Mouse (Mus musculus): Measurements from ENCODE around the gene Mapk14. TPM values are rescaled to one million over a fixed set of nuclear protein-coding genes. Genes with fewer than 3 reads are reported as not detected.

Mapk14 gene
- polyA plus RNA-seq, 1 experiment, result 36.7 TPM

DNA sequence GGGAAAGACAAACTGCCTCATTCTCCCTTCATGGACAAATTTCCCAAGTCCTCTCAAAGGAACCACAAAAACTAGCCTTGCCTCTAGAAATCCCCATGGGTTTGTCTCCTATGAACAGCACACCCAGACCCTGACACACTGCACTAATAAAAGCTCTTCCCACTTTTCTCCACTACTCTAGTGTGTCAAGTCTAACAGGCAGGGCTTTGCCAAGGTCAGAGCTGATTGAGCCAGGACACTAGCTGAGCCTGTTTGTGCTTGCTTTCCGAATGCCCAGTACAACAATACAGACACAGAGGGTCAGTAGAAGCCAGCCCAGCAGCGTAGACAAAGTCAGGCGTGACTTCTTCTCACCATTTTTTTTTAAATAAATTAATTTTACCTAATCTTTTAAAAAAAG is 40.9 kb upstream of the Mapk14 start:
- Histone ChIP-seq H3K36me3 (ENCODE audit: control insufficient read depth, insufficient read depth) (no peaks in the 10 kb centered on the region), H3ac (ENCODE audit: control insufficient read depth, insufficient read length, low read depth) (no peak overlapping the region), H3K27me3 (ENCODE audit: control insufficient read depth, insufficient read depth, insufficient read length) (peaks cover 40% of the 10 kb centered on the region), H3K79me3 (ENCODE audit: low read depth) (no peaks in the 10 kb centered on the region), H3K4me3 (ENCODE audit: insufficient read depth, poor library complexity, severe bottlenecking) (no peak overlapping the region), H3K79me2 (ENCODE audit: control insufficient read depth, insufficient read depth) (no peaks in the 10 kb centered on the region)
- TF ChIP-seq MAX (IDR thresholded peaks at IDR 0.05) (no peak), FOSL1 (IDR thresholded peaks at IDR 0.05; ENCODE audit: insufficient read depth, low read length, poor library complexity, severe bottlenecking) (no peak), MYOD1 (IDR thresholded peaks at IDR 0.05; ENCODE audit: control insufficient read depth, insufficient read length, low read depth) (no peak), USF1 (IDR thresholded peaks at IDR 0.05; ENCODE audit: low read depth) (no peak)

DNA sequence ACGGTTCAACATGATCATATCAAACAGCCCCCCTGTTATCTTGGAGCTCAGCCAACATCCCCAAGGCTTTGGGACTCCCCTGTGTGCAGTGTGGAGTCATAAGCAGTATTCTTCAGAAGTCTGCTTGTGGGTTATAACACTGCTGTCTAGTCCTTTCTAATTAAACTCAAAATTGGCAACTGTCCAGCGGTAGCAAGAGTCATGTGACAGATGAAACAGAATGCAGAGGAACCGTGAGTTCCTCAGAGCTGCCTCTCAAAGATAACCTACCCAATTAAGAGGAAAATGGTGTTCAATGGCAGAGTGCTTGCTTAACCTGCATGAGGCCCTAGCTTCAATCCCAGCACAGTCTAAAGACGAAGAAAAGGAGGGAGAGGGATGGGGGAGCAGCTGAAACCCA is 33.2 kb upstream of the Mapk14 start:
- Histone ChIP-seq H3K79me3 (ENCODE audit: low read depth) (no peaks in the 10 kb centered on the region), H3K36me3 (ENCODE audit: control insufficient read depth, insufficient read depth) (no peaks in the 10 kb centered on the region), H3ac (ENCODE audit: control insufficient read depth, insufficient read length, low read depth) (no peak overlapping the region), H3K27me3 (ENCODE audit: control insufficient read depth, insufficient read depth, insufficient read length) (peaks cover 37% of the 10 kb centered on the region), H3K4me3 (ENCODE audit: insufficient read depth, poor library complexity, severe bottlenecking) (no peak overlapping the region), H3K79me2 (ENCODE audit: control insufficient read depth, insufficient read depth) (no peaks in the 10 kb centered on the region)
- TF ChIP-seq USF1 (IDR thresholded peaks at IDR 0.05; ENCODE audit: low read depth) (peak; percentile 12), CTCF (IDR thresholded peaks at IDR 0.05; ENCODE audit: control insufficient read depth, insufficient read depth, insufficient read length) (no peak), FOSL1 (IDR thresholded peaks at IDR 0.05; ENCODE audit: insufficient read depth, low read length, poor library complexity, severe bottlenecking) (no peak), CEBPB (IDR thresholded peaks at IDR 0.05; ENCODE audit: low read depth) (no peak), MAX (IDR thresholded peaks at IDR 0.05) (no peak), MYOD1 (IDR thresholded peaks at IDR 0.05; ENCODE audit: control insufficient read depth, insufficient read length, low read depth) (no peak), MYOG (IDR thresholded peaks at IDR 0.05; ENCODE audit: control insufficient read depth, extremely low read depth, insufficient read length) (no peak)

DNA sequence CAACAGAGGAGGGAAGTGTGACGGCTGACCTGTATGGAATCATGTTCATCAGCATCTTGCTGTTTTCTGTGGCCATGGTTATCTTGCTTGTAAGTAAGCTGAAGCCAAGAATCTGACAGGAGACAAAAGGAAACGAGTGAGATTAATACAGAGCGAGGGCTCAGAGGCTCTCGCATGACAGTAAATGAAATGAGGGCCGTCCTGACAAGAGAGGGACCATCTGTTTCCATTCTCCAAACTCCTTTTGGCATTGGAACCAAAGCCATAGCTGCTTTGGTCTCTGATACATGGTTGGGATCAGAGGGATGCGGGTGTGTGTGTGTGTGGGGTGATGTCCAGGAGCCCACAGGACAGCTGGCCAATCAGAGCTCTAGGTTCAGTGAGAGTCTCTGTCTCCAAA is 31.6 kb upstream of the Mapk14 start:
- H3K79me2 ChIP-seq (ENCODE audit: control insufficient read depth, insufficient read depth), result no peaks in the 10 kb centered on the region
- no peaks in the 10 kb centered on the region for H3K79me3 ChIP-seq (ENCODE audit: low read depth)
- TF ChIP-seq CEBPB (IDR thresholded peaks at IDR 0.05; ENCODE audit: low read depth) (no peak), USF1 (IDR thresholded peaks at IDR 0.05; ENCODE audit: low read depth) (no peak)
- no peak overlapping the region for H3ac ChIP-seq (ENCODE audit: control insufficient read depth, insufficient read length, low read depth)
- H3K27me3 ChIP-seq (ENCODE audit: control insufficient read depth, insufficient read depth, insufficient read length), result peaks cover 28% of the 10 kb centered on the region
- no peaks in the 10 kb centered on the region for H3K36me3 ChIP-seq (ENCODE audit: control insufficient read depth, insufficient read depth)
- H3K4me3 ChIP-seq (ENCODE audit: insufficient read depth, poor library complexity, severe bottlenecking), result no peak overlapping the region

DNA sequence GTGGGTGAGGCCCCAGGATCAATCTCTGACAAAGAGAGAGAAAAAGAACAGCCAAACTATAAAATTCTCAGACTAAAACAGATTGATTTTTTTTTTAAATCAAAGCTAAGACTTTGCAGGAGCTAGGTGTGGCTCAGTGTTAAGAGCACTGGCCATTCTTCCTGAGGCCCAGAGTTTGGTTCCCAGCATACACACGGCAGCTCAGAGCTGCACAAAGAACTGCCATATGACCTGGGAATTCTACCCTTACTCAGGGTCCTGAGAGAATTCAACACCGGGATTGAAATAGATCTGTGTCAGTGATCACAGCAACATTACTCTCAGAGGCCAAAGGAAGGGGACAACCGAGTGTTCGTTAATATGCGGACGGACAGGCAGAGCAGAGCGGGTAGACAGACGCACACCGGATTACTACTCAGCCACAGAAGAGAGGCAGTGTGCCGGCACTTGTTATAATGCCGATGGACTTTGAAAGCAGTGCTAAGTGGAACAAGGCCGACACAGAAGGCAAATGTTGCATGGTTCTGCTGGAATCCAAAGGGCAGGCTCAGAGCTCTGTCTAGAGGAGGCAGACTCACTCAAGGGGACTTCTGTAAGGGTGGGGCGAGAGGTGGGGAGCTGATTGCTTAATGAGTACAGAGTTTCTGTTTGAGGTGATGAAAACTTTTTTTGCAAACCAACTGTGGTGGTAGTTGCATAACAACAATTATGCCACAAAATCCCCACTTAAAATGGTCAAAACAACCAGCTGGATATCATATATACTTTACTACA is 8.6 kb upstream of the Mapk14 start:
- no peaks in the 10 kb centered on the region for H3K36me3 ChIP-seq (ENCODE audit: control insufficient read depth, insufficient read depth)
- H3K79me2 ChIP-seq (ENCODE audit: control insufficient read depth, insufficient read depth), result no peaks in the 10 kb centered on the region
- TF ChIP-seq USF1 (IDR thresholded peaks at IDR 0.05; ENCODE audit: low read depth) (no peak), MYOD1 (IDR thresholded peaks at IDR 0.05; ENCODE audit: control insufficient read depth, insufficient read length, low read depth) (no peak), CTCF (IDR thresholded peaks at IDR 0.05; ENCODE audit: control insufficient read depth, insufficient read depth, insufficient read length) (no peak), MAX (IDR thresholded peaks at IDR 0.05) (no peak), MYOG (IDR thresholded peaks at IDR 0.05; ENCODE audit: control insufficient read depth, extremely low read depth, insufficient read length) (no peak), FOSL1 (IDR thresholded peaks at IDR 0.05; ENCODE audit: insufficient read depth, low read length, poor library complexity, severe bottlenecking) (no peak), CEBPB (IDR thresholded peaks at IDR 0.05; ENCODE audit: low read depth) (no peak)
- no peak overlapping the region for H3K4me3 ChIP-seq (ENCODE audit: insufficient read depth, poor library complexity, severe bottlenecking)
- H3K27me3 ChIP-seq (ENCODE audit: control insufficient read depth, insufficient read depth, insufficient read length), result no peaks in the 10 kb centered on the region
- H3K79me3 ChIP-seq (ENCODE audit: low read depth), result no peaks in the 10 kb centered on the region
- H3ac ChIP-seq (ENCODE audit: control insufficient read depth, insufficient read length, low read depth), result no peak overlapping the region

DNA sequence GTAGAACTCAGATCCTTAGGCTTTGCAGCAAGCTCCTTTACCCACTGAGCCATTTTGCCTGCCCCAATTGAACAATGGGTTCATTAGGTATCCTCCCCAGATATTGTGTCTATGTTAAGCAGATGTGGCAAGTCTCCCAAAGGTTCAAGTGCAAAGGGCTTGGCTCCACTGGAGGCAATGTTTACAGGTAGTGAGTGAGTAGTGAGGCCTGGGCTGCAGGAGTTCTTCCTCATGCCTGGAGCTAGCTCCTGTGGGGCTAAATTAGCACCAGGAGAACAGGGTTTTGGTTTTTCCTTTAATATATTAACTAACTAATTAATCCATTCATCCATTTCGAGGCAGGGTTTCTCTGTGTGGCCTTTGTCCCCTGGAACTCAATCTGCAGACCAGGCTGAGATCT is 7.5 kb upstream of the Mapk14 start:
- Histone ChIP-seq H3K79me3 (ENCODE audit: low read depth) (no peaks in the 10 kb centered on the region), H3K36me3 (ENCODE audit: control insufficient read depth, insufficient read depth) (no peaks in the 10 kb centered on the region), H3K27me3 (ENCODE audit: control insufficient read depth, insufficient read depth, insufficient read length) (no peaks in the 10 kb centered on the region), H3K4me3 (ENCODE audit: insufficient read depth, poor library complexity, severe bottlenecking) (no peak overlapping the region), H3K79me2 (ENCODE audit: control insufficient read depth, insufficient read depth) (no peaks in the 10 kb centered on the region), H3ac (ENCODE audit: control insufficient read depth, insufficient read length, low read depth) (no peak overlapping the region)
- TF ChIP-seq MYOG (IDR thresholded peaks at IDR 0.05; ENCODE audit: control insufficient read depth, extremely low read depth, insufficient read length), result no peak
- no peak for TF ChIP-seq CTCF (IDR thresholded peaks at IDR 0.05; ENCODE audit: control insufficient read depth, insufficient read depth, insufficient read length)
- TF ChIP-seq CEBPB (IDR thresholded peaks at IDR 0.05; ENCODE audit: low read depth), result no peak
- no peak for TF ChIP-seq FOSL1 (IDR thresholded peaks at IDR 0.05; ENCODE audit: insufficient read depth, low read length, poor library complexity, severe bottlenecking)
- TF ChIP-seq MYOD1 (IDR thresholded peaks at IDR 0.05; ENCODE audit: control insufficient read depth, insufficient read length, low read depth), result no peak
- no peak for TF ChIP-seq MAX (IDR thresholded peaks at IDR 0.05)
- no peak for TF ChIP-seq USF1 (IDR thresholded peaks at IDR 0.05; ENCODE audit: low read depth)

DNA sequence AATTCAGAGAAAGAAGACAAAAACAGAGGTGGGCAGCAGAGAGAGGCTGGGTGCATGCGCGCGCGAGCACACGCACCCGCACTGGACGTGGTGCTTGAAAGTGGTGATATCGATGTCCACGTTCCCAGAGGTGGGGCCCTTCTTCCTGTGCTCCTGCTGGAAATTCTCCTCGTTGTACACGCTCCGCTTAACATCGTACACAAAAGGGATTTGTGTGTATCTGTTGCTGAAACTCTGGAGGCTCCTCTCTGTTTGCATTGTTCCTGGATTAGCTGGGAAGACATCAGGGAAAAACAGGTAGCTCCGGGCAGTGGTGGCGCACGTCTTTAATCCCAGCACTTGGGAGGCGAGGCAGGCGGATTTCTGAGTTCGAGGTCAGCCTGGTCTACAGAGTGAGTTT is 6.5 kb upstream of the Mapk14 start:
- H3ac ChIP-seq (ENCODE audit: control insufficient read depth, insufficient read length, low read depth), result no peak overlapping the region
- TF ChIP-seq USF1 (IDR thresholded peaks at IDR 0.05; ENCODE audit: low read depth) (no peak), CTCF (IDR thresholded peaks at IDR 0.05; ENCODE audit: control insufficient read depth, insufficient read depth, insufficient read length) (no peak), MYOD1 (IDR thresholded peaks at IDR 0.05; ENCODE audit: control insufficient read depth, insufficient read length, low read depth) (no peak), CEBPB (IDR thresholded peaks at IDR 0.05; ENCODE audit: low read depth) (no peak), FOSL1 (IDR thresholded peaks at IDR 0.05; ENCODE audit: insufficient read depth, low read length, poor library complexity, severe bottlenecking) (no peak), MYOG (IDR thresholded peaks at IDR 0.05; ENCODE audit: control insufficient read depth, extremely low read depth, insufficient read length) (no peak), MAX (IDR thresholded peaks at IDR 0.05) (no peak)
- H3K79me2 ChIP-seq (ENCODE audit: control insufficient read depth, insufficient read depth), result no peaks in the 10 kb centered on the region
- no peaks in the 10 kb centered on the region for H3K27me3 ChIP-seq (ENCODE audit: control insufficient read depth, insufficient read depth, insufficient read length)
- H3K79me3 ChIP-seq (ENCODE audit: low read depth), result no peaks in the 10 kb centered on the region
- H3K36me3 ChIP-seq (ENCODE audit: control insufficient read depth, insufficient read depth), result no peaks in the 10 kb centered on the region
- no peak overlapping the region for H3K4me3 ChIP-seq (ENCODE audit: insufficient read depth, poor library complexity, severe bottlenecking)

All from C2C12 (cell line).